Mouse (Mus musculus) intestine, embryonic 14.5 days (tissue): ENCODE results near the gene Tmpo. TPM values are rescaled to one million over a fixed set of nuclear protein-coding genes. Genes with fewer than 3 reads are reported as not detected.

Source experiments
- ATAC-seq: fragments of 200-750 bp; cut with Nextera tagmentation; replicated peaks from 2 replicates; pipeline ENCODE4 v1.8.0; 2017; ENCODE audit warnings: low read depth, moderate number of reproducible peaks, moderate TSS enrichment, moderate library complexity; ENCODE audit not compliant: low FRiP score, low TSS enrichment
- DNase-seq: peaks from one replicate; pipeline ENCODE4 v3.0.0-alpha.2; 2018; ENCODE audit warnings: low spot score
- H3K27ac ChIP-seq: fragments of 300-500 bp; sonication (generic); 2 replicates; pipeline ENCODE4 v1.5.1; 2014; ENCODE audit warnings: low read depth, mild to moderate bottlenecking, control low read depth
- H3K27me3 ChIP-seq: fragments of 300-500 bp; sonication (generic); replicated peaks from 2 replicates; pipeline ENCODE4 v1.6.1; 2014; ENCODE audit warnings: low read length, control low read depth; ENCODE audit not compliant: control insufficient read depth, insufficient read depth
- H3K36me3 ChIP-seq: fragments of 300-500 bp; sonication (generic); 2 replicates; pipeline ENCODE4 v1.6.1; 2014; ENCODE audit warnings: low read length, control low read depth; ENCODE audit not compliant: control insufficient read depth, insufficient read depth
- H3K4me1 ChIP-seq: fragments of 300-500 bp; sonication (generic); replicated peaks from 2 replicates; pipeline ENCODE4 v1.6.1; 2014; ENCODE audit warnings: low read length, control low read depth, mixed read lengths; ENCODE audit not compliant: control insufficient read depth, insufficient read depth
- H3K4me2 ChIP-seq: fragments of 300-500 bp; sonication (generic); 2 replicates; pipeline ENCODE4 v1.6.1; 2014; ENCODE audit warnings: low read length
- H3K4me3 ChIP-seq: fragments of 300-500 bp; sonication (generic); 2 replicates; pipeline ENCODE4 v1.5.1; 2014; ENCODE audit warnings: low read depth, low read length, control low read depth, mixed read lengths
- H3K9ac ChIP-seq: fragments of 300-500 bp; sonication (generic); 2 replicates; pipeline ENCODE4 v1.6.1; 2014; ENCODE audit warnings: mild to moderate bottlenecking, low read length
- H3K9me3 ChIP-seq: fragments of 300-500 bp; sonication (generic); 2 replicates; pipeline ENCODE4 v1.6.1; 2016; ENCODE audit warnings: low read length, control low read depth; ENCODE audit not compliant: control insufficient read depth
- WGBS: fragments of 180-500 bp; shearing (Covaris S2); extraction: QIAGEN DNeasy Blood & Tissue Kit; methylation state at CpG from one replicate; pipeline ENCODE4 v1.1.7; 2014; 5-methylcytosine and 5-hydroxymethylcytosine counted together
- polyA plus RNA-seq: library from polyadenylated mRNA; unstranded; fragments of >200 nt; fragmentation: Nextera tagmentation; extraction: Ambion mirVana; gene quantifications from 2 replicates; pipeline ENCODE4 v1.2.1, GENCODE M21; 2014

The Tmpo gene
- polyA plus RNA-seq, 1 experiment from 2014 or later, result 219 TPM

GRCm38 (mm10) chr10:91101936-91102335 is 79.2 kb downstream of the Tmpo start:
- H3K4me3 ChIP-seq, result no peak overlapping the region
- no peak overlapping the region for H3K4me2 ChIP-seq
- peaks cover 19% of the 10 kb centered on the region for H3K36me3 ChIP-seq
- no peaks in the 10 kb centered on the region for H3K27me3 ChIP-seq
- ATAC-seq (no peak), DNase-seq (no peak)
- H3K9me3 ChIP-seq, result no peaks in the 10 kb centered on the region
- no peaks in the 10 kb centered on the region for H3K4me1 ChIP-seq
- H3K27ac ChIP-seq, result no peak overlapping the region
- WGBS, result 95% methylated on average over 25 of the region's 25 CpGs
- H3K9ac ChIP-seq, result no peak overlapping the region

- WGBS, result 93% methylated on average over 1 of the region's 1 CpGs
- Histone ChIP-seq H3K36me3 (peaks cover 29% of the 10 kb centered on the region), H3K27ac (no peak overlapping the region), H3K4me1 (no peaks in the 10 kb centered on the region), H3K9ac (no peak overlapping the region), H3K9me3 (no peaks in the 10 kb centered on the region), H3K27me3 (no peaks in the 10 kb centered on the region), H3K4me3 (no peak overlapping the region), H3K4me2 (no peak overlapping the region)
- ATAC-seq (no peak), DNase-seq (no peak)
Observed at GRCm38 (mm10) chr10:91100101-91100500, 81.0 kb downstream of the Tmpo start.

GRCm38 (mm10) chr10:91098056-91098455 is 83.1 kb downstream of the Tmpo start:
- Histone ChIP-seq H3K9me3 (no peaks in the 10 kb centered on the region), H3K9ac (no peak overlapping the region), H3K4me2 (no peak overlapping the region), H3K36me3 (peaks cover 50% of the 10 kb centered on the region), H3K27me3 (no peaks in the 10 kb centered on the region), H3K4me3 (no peak overlapping the region), H3K4me1 (no peaks in the 10 kb centered on the region), H3K27ac (no peak overlapping the region)
- ATAC-seq (no peak), DNase-seq (no peak)
- WGBS, result 91% methylated on average over 8 of the region's 8 CpGs

Other genes starting within 250 kb of the Tmpo start
- 25.9 and 28.0 TPM in 2 replicates for gene Apaf1, start 98.5 kb downstream of the Tmpo start, polyA plus RNA-seq
- 37.2 and 40.2 TPM in 2 replicates for gene Ikbip, start 98.4 kb downstream of the Tmpo start, polyA plus RNA-seq
- gene Slc25a3, start 57.3 kb downstream of the Tmpo start, polyA plus RNA-seq, result 555 and 608 TPM in 2 replicates